In the genomic region with DNA sequence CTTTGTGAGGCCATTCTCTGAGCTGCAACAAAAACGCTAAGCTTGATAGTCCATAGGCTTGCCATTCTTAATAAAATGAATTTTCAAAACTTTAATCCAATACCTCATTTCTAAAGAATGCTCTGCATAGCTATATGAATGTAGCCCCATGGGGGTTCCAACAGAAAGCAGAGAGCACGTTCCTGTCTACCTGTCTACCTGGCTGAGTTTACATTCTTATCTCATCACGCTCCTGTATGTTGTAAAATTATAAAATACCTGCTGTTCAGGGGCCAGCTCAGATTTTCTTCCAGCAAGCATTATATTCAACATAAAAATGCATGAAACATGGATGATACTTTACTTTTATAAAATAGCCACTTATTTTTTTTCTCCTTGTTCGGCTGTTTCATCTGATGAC, we compare ENCODE assay signal across 32 mouse cellular contexts.
"Had no signal": no experiment of that assay in that cellular context is flagged by ENCODE, and none has a peak within 500 bp of the region (broad histone marks: within the 10 kb centered on the region; RNA-seq: fewer than 3 reads in every experiment).

No protein-coding gene starts in this region.

- H3K4me3 ChIP-seq: left cerebral cortex, adult 2 months; limb, embryonic 10.5 days; limb, embryonic 12.5 days; limb, embryonic 13.5 days; limb, embryonic 15.5 days; liver, embryonic 12.5 days; liver, embryonic 13.5 days; liver, embryonic 15.5 days; lung, embryonic 15.5 days; megakaryocyte, embryonic 14.5 days; midbrain, embryonic 10.5 days; midbrain, embryonic 12.5 days; midbrain, embryonic 13.5 days; midbrain, embryonic 15.5 days; myocyte had no signal

- H3K9me3 ChIP-seq: limb, embryonic 10.5 days; limb, embryonic 12.5 days; limb, embryonic 13.5 days; limb, embryonic 15.5 days; liver, embryonic 12.5 days; liver, embryonic 13.5 days; liver, embryonic 15.5 days; lung, embryonic 15.5 days; megakaryocyte, embryonic 14.5 days; midbrain, embryonic 10.5 days; midbrain, embryonic 12.5 days; midbrain, embryonic 13.5 days; midbrain, embryonic 15.5 days had no signal

- DNase-seq: left cerebral cortex, postnatal 4 days; liver; liver, embryonic 13.5 days; liver, postnatal 0 days; lung, adult 18-20 months; lung, adult 2 months; lung, embryonic 14.5 days; lung, postnatal 10 days; lung, postnatal 14 days; lung, postnatal 36 days; lung, postnatal 4 days; midbrain, embryonic 14.5 days had no signal

- H3K36me3 ChIP-seq: limb, embryonic 10.5 days; limb, embryonic 12.5 days; limb, embryonic 13.5 days; limb, embryonic 15.5 days; liver, embryonic 12.5 days; liver, embryonic 13.5 days; liver, embryonic 15.5 days; lung, embryonic 15.5 days; midbrain, embryonic 10.5 days; midbrain, embryonic 12.5 days; midbrain, embryonic 13.5 days; midbrain, embryonic 15.5 days had no signal

- H3K9ac ChIP-seq: limb, embryonic 12.5 days; limb, embryonic 13.5 days; limb, embryonic 15.5 days; liver, embryonic 12.5 days; liver, embryonic 13.5 days; liver, embryonic 14.5 days; liver, embryonic 15.5 days; liver, postnatal 0 days; lung, embryonic 14.5 days; lung, embryonic 15.5 days; midbrain, embryonic 12.5 days; midbrain, embryonic 13.5 days; midbrain, embryonic 15.5 days had no signal

- H3K4me2 ChIP-seq: limb, embryonic 12.5 days; limb, embryonic 13.5 days; limb, embryonic 15.5 days; liver, embryonic 11.5 days; liver, embryonic 12.5 days; liver, embryonic 13.5 days; liver, embryonic 15.5 days; lung, embryonic 14.5 days; lung, embryonic 15.5 days; midbrain, embryonic 11.5 days; midbrain, embryonic 12.5 days; midbrain, embryonic 13.5 days; midbrain, embryonic 15.5 days had no signal

- ATAC-seq: liver, embryonic 12.5 days; liver, postnatal 0 days; lung, postnatal 0 days; midbrain, embryonic 13.5 days; midbrain, embryonic 15.5 days; midbrain, embryonic 16.5 days had no signal

- H3K4me1 ChIP-seq: limb, embryonic 10.5 days; limb, embryonic 12.5 days; limb, embryonic 13.5 days; limb, embryonic 15.5 days; liver, embryonic 12.5 days; liver, embryonic 13.5 days; liver, embryonic 15.5 days; lung, embryonic 15.5 days; megakaryocyte, embryonic 14.5 days; midbrain, embryonic 10.5 days; midbrain, embryonic 12.5 days; midbrain, embryonic 13.5 days; midbrain, embryonic 15.5 days had no signal

- H3K27ac ChIP-seq: left cerebral cortex, adult 2 months; limb, embryonic 10.5 days; limb, embryonic 12.5 days; limb, embryonic 13.5 days; limb, embryonic 15.5 days; liver, embryonic 12.5 days; liver, embryonic 13.5 days; liver, embryonic 14.5 days; liver, embryonic 15.5 days; lung, embryonic 15.5 days; macrophage; midbrain, embryonic 10.5 days; midbrain, embryonic 12.5 days; midbrain, embryonic 13.5 days; midbrain, embryonic 15.5 days had no signal

- H3K27me3 ChIP-seq: limb, embryonic 12.5 days; limb, embryonic 13.5 days; limb, embryonic 15.5 days; liver, embryonic 12.5 days; liver, embryonic 13.5 days; liver, embryonic 15.5 days; lung, embryonic 15.5 days; megakaryocyte, embryonic 14.5 days; midbrain, embryonic 12.5 days; midbrain, embryonic 13.5 days; midbrain, embryonic 15.5 days had no signal
